Mouse (Mus musculus) c-Kit-positive CD71-positive TER-119-positive erythroid progenitor cells, embryonic 14.5 days (primary cell): ENCODE data around the gene 2900026A02Rik.

Experiments
- DNase-seq: peaks from one replicate; pipeline ENCODE4 v3.0.0-alpha.2; 2013; ENCODE audit warnings: low spot score

Gene 2900026A02Rik

GRCm38 (mm10) chr5:113099546-113099945, 121.5 kb downstream of the 2900026A02Rik start:
- peak; percentile 80 for DNase-seq

- no peak for DNase-seq
These were observed 123.5 kb downstream of the 2900026A02Rik start for GRCm38 (mm10) chr5:113097551-113097950.

DNA sequence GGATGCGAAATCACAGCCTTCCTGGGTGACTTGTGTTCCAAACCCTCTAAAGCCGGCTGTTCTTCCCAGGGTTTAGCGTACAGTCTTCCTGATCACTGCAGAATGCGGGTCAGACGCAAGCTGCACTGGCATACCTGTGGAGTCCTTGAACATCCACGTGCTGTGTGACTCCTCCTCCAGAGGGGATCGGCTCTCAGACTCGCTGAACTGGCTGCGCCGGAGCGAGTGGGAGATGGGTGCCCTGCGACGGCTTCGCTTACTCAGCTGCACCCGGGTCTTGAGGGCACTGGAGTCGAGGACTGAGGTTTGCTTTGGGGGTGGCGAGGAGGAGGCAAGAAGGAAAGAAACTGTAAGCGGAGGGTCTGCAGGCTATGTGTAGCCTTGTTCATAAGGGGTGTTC, 125.6 kb downstream of the 2900026A02Rik start:
- no peak for DNase-seq

DNA sequence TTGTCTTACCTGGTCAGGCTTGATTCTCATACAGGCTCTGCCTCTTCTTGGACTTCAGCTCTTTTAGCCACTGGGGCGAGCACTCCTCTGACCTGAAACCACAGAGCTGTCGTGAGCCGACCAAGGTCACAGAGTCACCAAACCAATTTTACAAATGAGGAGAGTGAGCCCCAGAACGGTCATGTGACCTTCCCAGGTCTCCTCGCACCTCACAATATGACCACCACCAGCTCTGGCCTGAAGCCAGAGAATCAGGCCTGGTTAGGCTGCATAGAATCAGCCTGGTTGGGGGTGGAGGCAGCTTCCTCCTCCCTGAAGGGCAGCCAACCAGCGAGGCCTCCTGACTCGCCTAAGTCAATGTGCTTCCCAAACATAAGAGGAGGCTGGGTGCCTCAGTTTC, 128.6 kb downstream of the 2900026A02Rik start:
- DNase-seq, result no peak

DNA sequence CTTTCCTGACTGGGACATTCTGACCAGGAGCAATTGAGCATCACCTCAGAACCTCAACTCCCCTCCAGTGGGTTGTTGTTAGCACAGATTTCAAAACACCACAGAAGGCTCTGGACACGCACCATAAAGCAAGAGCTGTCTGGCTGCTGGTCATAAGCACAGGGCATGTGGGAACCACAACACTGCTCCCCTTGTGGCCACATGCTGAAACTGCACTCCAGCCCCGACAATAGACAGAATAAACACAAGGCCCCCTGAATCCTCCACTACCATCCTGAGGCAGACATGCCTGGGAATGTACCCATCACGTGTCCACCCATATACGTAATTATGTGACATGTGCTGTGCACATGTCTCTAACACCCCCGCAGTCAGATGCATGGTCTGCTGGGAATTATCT, 129.9 kb downstream of the 2900026A02Rik start:
- DNase-seq, result no peak

DNA sequence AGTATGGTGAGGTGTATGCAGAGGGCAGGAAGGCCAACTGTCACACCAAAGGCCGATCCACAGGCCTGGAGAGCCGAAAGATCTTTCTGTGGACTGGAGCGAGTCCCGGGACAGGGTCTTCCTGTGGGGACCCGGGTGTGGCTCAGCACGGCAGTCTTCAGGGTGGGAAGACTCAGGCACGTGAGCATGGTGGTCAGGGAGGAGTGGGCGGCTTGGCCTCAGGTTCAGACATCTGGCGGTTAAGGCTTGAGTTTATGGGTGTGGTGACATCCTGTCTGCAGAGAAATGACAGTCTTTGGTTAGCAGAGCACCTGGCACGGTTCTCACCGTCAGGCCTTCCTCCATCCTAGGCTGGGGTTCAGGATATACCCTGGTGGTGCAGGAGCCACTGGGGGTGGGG, 130.3 kb downstream of the 2900026A02Rik start:
- DNase-seq, result no peak

- no peak for DNase-seq
These were observed 130.9 kb downstream of the 2900026A02Rik start for GRCm38 (mm10) chr5:113090077-113090690.

- no peak for DNase-seq
These were observed 133.6 kb downstream of the 2900026A02Rik start for GRCm38 (mm10) chr5:113087465-113087864.

- DNase-seq, result no peak
These were observed 134.0 kb downstream of the 2900026A02Rik start for GRCm38 (mm10) chr5:113086990-113087389.

GRCm38 (mm10) chr5:113086439-113086838, 134.6 kb downstream of the 2900026A02Rik start:
- DNase-seq, result no peak

GRCm38 (mm10) chr5:113085931-113086330, 135.1 kb downstream of the 2900026A02Rik start:
- DNase-seq, result no peak

- DNase-seq, result no peak
These were observed 136.7 kb downstream of the 2900026A02Rik start for GRCm38 (mm10) chr5:113084309-113084708.

GRCm38 (mm10) chr5:113082356-113083168, 138.5 kb downstream of the 2900026A02Rik start:
- no peak for DNase-seq

DNA sequence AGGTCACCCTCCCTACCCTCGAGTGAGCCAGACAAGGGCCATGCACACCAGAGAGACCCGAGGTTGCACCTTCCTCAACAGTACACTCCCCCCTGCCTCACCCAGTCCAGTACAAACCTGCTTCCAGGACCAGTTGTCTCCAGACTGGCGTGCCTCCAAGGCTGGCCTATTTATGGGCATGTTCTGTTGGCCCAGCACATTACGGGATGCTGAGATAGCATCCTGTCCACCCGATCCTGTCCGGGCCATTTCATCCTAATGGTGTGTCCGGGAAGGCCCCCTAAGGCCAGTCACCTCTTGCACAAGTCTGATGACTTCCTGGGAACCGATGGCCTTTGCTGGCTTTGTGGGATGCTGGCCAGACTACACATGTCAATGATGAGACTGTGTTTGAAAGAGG, 139.6 kb downstream of the 2900026A02Rik start, which contains the start of gene Crybb3:
TSS of gene Crybb3 (minus strand) at position 146 of the 400 bp plus-strand sequence.
- DNase-seq, result no peak

DNA sequence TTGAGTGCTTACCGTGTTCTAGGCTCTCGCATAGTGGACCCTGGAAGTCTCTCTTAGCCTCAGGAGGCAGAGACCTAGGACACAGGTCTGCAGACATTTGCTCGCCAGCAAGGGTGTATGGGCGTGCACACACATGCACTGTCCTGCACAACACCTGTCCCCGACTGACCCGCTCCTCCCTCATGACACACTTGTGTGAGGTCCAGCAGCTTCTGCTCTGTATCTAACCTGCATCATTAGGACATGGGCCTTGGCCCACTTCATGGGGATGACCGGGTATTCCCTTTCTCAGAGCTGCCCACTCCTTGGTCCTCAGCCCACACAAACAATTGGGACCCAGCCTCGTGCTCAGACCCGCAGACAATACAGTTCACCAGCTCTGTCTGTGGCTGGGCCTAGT, 140.0 kb downstream of the 2900026A02Rik start:
- no peak for DNase-seq

DNA sequence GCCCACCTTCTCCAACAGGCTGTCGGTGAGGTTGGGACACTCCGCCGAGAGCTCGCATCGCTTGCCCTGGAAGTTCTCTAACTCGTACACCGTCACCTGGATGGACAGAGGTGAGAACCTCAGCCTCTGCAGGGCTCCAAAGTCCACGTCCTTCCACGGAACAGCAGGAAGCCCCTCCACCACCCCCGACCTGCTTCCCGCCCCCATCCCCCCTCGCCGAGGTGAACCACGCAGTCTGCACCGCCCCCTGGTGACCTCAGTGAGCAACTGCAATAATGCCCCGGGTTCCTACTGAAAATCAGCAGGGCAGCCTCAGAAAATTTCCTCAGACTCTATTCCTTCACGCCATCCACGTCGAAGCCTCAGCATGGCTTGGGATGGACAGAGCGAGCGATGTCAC, 141.3 kb downstream of the 2900026A02Rik start:
- peak; percentile 9 for DNase-seq

- DNase-seq, result peak; percentile 30
These were observed 142.3 kb downstream of the 2900026A02Rik start for GRCm38 (mm10) chr5:113078686-113079085.

DNA sequence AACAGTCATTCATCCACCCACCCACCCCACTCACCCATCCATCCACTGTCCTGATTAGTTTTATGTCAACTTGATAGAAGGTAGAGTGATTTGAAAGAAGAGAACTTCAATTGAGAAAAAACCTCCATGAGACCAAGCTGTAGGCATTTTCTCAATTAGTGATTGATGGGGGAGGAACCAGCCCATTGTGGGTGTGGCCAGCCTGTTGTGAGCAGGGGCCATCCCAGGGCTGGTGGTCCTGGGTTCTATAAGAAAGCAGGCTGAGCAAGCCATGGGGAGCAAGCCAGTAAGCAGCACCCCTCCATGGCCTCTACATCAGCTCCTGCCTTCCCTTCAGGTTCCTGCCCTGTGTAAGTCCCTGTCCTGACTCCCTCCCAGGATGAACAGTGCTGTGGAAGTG, 151.0 kb downstream of the 2900026A02Rik start, which contains the start of gene Crybb2:
TSS of gene Crybb2 (minus strand) at position 101 of the 400 bp plus-strand sequence.
- no peak for DNase-seq

DNA sequence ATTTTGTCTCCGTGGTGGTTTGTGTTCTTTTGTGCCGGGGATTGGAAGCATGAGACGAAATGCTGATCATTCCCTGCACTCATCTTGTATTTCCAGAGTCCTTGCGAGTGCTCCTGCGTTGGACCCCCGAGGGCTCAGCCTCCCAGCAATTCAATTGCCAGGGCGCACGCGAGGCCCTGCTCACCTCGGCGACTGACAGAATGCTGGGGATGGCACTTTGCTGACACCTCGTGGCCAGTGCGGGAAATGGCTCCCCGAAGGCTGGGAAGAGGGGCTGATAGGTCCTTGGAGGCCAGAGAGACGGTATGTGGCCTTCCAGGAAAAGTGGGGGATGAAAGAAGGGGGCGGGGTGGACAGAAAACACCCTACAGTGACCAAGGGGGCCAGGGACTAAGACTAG, 166.7 kb downstream of the 2900026A02Rik start:
- DNase-seq, result peak; percentile 22

DNA sequence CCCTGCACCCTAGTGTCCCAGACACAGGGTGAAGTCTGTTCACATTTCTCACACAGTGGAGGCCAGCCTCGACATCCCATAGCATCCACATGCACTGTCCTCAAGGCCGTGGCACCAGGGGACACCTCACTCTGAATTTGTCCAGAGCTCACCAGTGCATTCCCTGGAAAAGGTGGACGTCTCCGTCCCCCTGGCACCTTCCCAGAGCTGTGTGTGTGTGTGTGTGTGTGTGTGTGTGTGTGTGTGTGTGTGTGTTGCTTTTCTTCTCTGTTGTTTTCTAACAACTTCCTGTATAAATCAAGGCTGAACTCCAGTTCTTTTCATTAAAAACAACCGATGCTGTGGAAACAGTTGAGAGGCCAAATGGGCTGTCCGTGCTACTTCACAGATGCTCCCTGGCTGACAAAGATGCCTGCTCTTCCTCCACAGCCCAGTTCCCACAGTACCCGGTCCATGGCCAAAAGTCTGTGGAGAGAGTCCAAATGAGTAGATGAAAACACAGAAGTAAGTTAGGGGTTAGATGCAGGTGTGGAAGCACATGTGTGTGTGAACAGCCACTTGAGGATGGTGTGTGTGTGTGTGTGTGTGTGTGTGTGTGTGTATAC, 170.4 kb downstream of the 2900026A02Rik start:
- no peak for DNase-seq

- DNase-seq, result no peak
These were observed 171.2 kb downstream of the 2900026A02Rik start for GRCm38 (mm10) chr5:113049876-113050275.

DNA sequence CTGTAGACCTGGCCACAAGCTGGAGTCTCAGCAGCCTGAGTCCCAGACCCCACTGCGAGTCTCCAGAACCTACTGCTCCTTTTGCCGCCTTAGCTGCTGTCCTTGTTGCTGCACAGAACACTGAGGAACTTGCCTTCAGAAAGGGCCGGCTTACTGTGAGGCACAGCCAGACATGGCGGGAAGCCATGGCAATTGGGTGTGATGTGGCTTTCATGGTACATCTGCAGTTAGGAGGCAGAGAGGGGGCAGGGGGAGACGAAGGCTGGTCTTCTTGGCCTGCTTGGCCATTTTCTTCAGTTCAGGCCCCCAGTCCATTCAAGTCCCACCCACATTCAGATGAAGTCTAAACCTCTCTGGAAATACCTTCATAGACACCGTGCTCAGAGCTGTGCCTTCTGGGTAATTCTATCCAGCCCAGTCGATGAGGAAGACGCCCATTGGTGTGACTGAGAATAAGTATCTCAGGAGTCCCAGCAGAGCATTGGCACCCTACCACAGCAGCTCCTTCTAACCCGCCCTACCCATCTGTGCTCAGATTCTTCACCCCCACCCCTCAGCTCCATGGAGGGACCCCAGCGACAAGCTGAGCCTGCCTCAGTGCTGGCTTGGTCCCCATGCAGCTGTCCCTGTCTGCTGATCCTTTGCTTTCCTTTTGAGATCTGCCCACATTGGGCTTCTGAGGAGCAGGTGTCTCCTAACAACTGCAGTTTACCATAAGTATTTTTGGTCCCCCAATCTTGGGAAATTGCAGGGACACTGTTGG, 175.3 kb downstream of the 2900026A02Rik start:
- no peak for DNase-seq
